Mouse (Mus musculus) olfactory bulb, adult 2 months (tissue): ENCODE data around the gene Olfml2a. TPM values are rescaled to one million over a fixed set of nuclear protein-coding genes. Genes with fewer than 3 reads are reported as not detected.

Source experiments
- H3K27ac ChIP-seq: fragments of 200-500 bp; 2 replicates; pipeline ENCODE4 v1.5.1; 2012; ENCODE audit warnings: low read depth, low read length; ENCODE audit not compliant: insufficient read depth
- H3K4me1 ChIP-seq: fragments of 200-500 bp; 2 replicates; pipeline ENCODE4 v1.6.1; 2012; ENCODE audit warnings: low read length; ENCODE audit not compliant: control insufficient read depth, insufficient read depth
- H3K4me3 ChIP-seq: fragments of 200-500 bp; 2 replicates; pipeline ENCODE4 v1.5.1; 2012; ENCODE audit warnings: mild to moderate bottlenecking, low read depth, low read length, moderate library complexity; ENCODE audit not compliant: insufficient read depth
- CTCF ChIP-seq: fragments of 200-500 bp; IDR thresholded peaks from 2 replicates; pipeline ENCODE4 v1.5.1; 2012; ENCODE audit warnings: low read depth, mild to moderate bottlenecking, low read length, moderate library complexity; ENCODE audit not compliant: insufficient read depth
- POLR2A ChIP-seq: fragments of 200-500 bp; IDR thresholded peaks from 2 replicates; pipeline ENCODE4 v1.6.1; 2012; ENCODE audit warnings: mild to moderate bottlenecking, low read depth, low read length, moderate library complexity; ENCODE audit not compliant: insufficient read depth
- WGBS: fragments of 180-500 bp; shearing (Covaris S2); methylation state at CpG from one replicate; pipeline ENCODE4 v1.1.7; 2018; 5-methylcytosine and 5-hydroxymethylcytosine counted together
- polyA plus RNA-seq: library from polyadenylated mRNA; stranded (reverse); fragments of >200 nt; gene quantifications from 2 replicates; pipeline ENCODE4 v1.2.4, GENCODE M21; 2012; ENCODE audit warnings: low replicate concordance; ENCODE audit not compliant: missing spikeins, insufficient read depth, insufficient read length

The Olfml2a gene
- polyA plus RNA-seq, 1 experiment, result not detected

GRCm38 (mm10) chr2:39011971-39012370, 80.2 kb downstream of the Olfml2a start:
- no peak overlapping the region for H3K27ac ChIP-seq
- H3K4me1 ChIP-seq, result peaks cover 6% of the 10 kb centered on the region
- no peak for TF ChIP-seq CTCF
- TF ChIP-seq POLR2A, result no peak
- WGBS, result 52% methylated on average over 3 of the region's 3 CpGs
- no peak overlapping the region for H3K4me3 ChIP-seq

GRCm38 (mm10) chr2:39012768-39013279, 81.0 kb downstream of the Olfml2a start:
- TF ChIP-seq CTCF (no peak), POLR2A (no peak)
- WGBS, result 79% methylated on average over 7 of the region's 7 CpGs
- no peak overlapping the region for H3K4me3 ChIP-seq
- H3K4me1 ChIP-seq, result peaks cover 6% of the 10 kb centered on the region
- H3K27ac ChIP-seq, result no peak overlapping the region

Other genes with a start within 250 kb of the Olfml2a start
- not detected in 2 replicates for gene Nr5a1, start 217.4 kb upstream of the Olfml2a start, polyA plus RNA-seq
- not detected in 2 replicates for gene Nr6a1, start 4.3 kb upstream of the Olfml2a start, polyA plus RNA-seq
- not detected in 2 replicates for gene Wdr38, start 65.5 kb downstream of the Olfml2a start, polyA plus RNA-seq
- not detected in 2 replicates for gene Arpc5l, start 73.4 kb downstream of the Olfml2a start, polyA plus RNA-seq
- not detected in 2 replicates for gene Rpl35, start 73.6 kb downstream of the Olfml2a start, polyA plus RNA-seq
- 129 TPM in 1 of 2 replicates, not detected in the other for gene Golga1, start 133.6 kb downstream of the Olfml2a start, polyA plus RNA-seq